In the genomic region with DNA sequence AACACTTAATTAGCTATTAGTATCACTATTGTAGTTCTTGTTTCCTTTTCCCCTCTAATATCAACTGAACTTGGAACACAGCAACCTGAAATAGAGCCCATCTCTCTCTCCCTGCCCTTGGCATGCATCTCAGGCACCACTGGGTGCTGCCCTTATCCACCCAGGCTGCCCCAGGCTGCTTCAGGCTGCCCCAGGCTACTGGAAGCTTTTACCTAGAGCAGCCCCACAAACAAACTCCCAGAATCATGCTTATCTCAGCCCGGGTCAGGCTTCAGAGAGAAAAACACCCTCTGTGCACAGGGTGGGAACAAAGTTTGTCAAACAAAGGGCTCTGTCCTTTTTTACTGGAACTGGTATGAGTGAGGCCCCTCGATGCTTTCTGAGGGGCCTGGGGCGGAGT, we compare ENCODE assay signal across 15 mouse cellular contexts.
DNase-seq lines count a peak whose midpoint lies in the region; ATAC-seq and TF ChIP-seq lines count a peak whose summit lies in the region.
"Had no signal": no experiment of that assay in that cellular context is flagged by ENCODE, and none has a peak within 500 bp of the region (broad histone marks: within the 10 kb centered on the region; RNA-seq: fewer than 3 reads in every experiment).

No protein-coding gene starts in this region.

- peaks cover 70% of the 10 kb centered on the region for H3K4me1 ChIP-seq in heart, embryonic 13.5 days
- H3K4me1 ChIP-seq in bone marrow, adult 2 months (ENCODE audit: control insufficient read depth, insufficient read depth, low read length), result peaks cover 7% of the 10 kb centered on the region
- peaks cover 28% of the 10 kb centered on the region for H3K4me1 ChIP-seq in heart, postnatal 0 days (ENCODE audit: control insufficient read depth, insufficient read depth)

- H3K27me3 ChIP-seq in heart, embryonic 13.5 days (replicated peaks), result peaks cover 50% of the 10 kb centered on the region
- H3K27me3 ChIP-seq in heart, postnatal 0 days (ENCODE audit: control insufficient read depth, insufficient read depth, low read length), result peaks cover 9% of the 10 kb centered on the region; the same call in 1 of the 2 replicates

- peak overlapping the region; percentile 37 for H3K4me2 ChIP-seq in heart, embryonic 13.5 days
- no peak overlapping the region for H3K4me2 ChIP-seq in heart, postnatal 0 days (ENCODE audit: low read depth, low read length)

- ATAC-seq in heart, embryonic 13.5 days (ENCODE audit: extremely low read depth, insufficient number of reproducible peaks, low FRiP score, low TSS enrichment), result no peak
- no peak for ATAC-seq in heart, postnatal 0 days (ENCODE audit: insufficient read depth, low read depth)
- peak; percentile 62 for ATAC-seq in megakaryocyte-erythroid progenitor cell, adult 5-6 weeks (replicated peaks; ENCODE audit: low FRiP score, low TSS enrichment, poor library complexity, severe bottlenecking)
- ATAC-seq: activated CD4-positive, CD25-positive, alpha-beta regulatory T cell, adult 4 months had no signal

- peak overlapping the region; percentile 34; the same call in 1 of the 2 replicates for H3K9ac ChIP-seq in heart, embryonic 13.5 days
- no peak overlapping the region for H3K9ac ChIP-seq in heart, postnatal 0 days (replicated peaks; ENCODE audit: low read depth, low read length)

- no peaks in the 10 kb centered on the region for H3K36me3 ChIP-seq in heart, embryonic 13.5 days
- no peaks in the 10 kb centered on the region for H3K36me3 ChIP-seq in heart, postnatal 0 days (replicated peaks; ENCODE audit: control insufficient read depth, insufficient read depth, low read length)

- no peaks in the 10 kb centered on the region; the same call in 1 of the 2 replicates for H3K9me3 ChIP-seq in heart, embryonic 13.5 days
- H3K9me3 ChIP-seq in heart, postnatal 0 days (replicated peaks; ENCODE audit: control insufficient read depth, low read length), result no peaks in the 10 kb centered on the region

- TF ChIP-seq POLR2A in bone marrow, adult 2 months (IDR thresholded peaks at IDR 0.05; ENCODE audit: borderline replicate concordance, control insufficient read depth, low read depth, low read length), result no peak

- H3K4me3 ChIP-seq in heart, embryonic 13.5 days, result no peak overlapping the region
- no peak overlapping the region for H3K4me3 ChIP-seq in bone marrow, adult 2 months (replicated peaks; ENCODE audit: control insufficient read depth, low read depth, low read length)
- no peak overlapping the region for H3K4me3 ChIP-seq in heart, postnatal 0 days (ENCODE audit: low read depth, low read length)

- WGBS in heart, embryonic 13.5 days, result 14% methylated on average over 3 of the region's 3 CpGs
- 35% methylated on average over 3 of the region's 3 CpGs for WGBS in bone marrow, adult 2 months
- WGBS in heart, postnatal 0 days, result 33% methylated on average over 3 of the region's 3 CpGs

- no peak for TF ChIP-seq EP300 in heart, postnatal 0 days (IDR thresholded peaks at IDR 0.05; ENCODE audit: low read depth)

- peak overlapping the region; percentile 88 for H3K27ac ChIP-seq in heart, embryonic 13.5 days (replicated peaks)
- H3K27ac ChIP-seq in bone marrow, adult 2 months (ENCODE audit: control insufficient read depth, insufficient read depth, low read depth, low read length, poor library complexity), result peak overlapping the region; percentile 93
- peak overlapping the region; percentile 43; the same call in 1 of the 2 replicates for H3K27ac ChIP-seq in heart, postnatal 0 days (ENCODE audit: low read depth)

- no peak for DNase-seq in heart, adult 8-10 months (ENCODE audit: low spot score)
- peak; percentile 20 for DNase-seq in heart, postnatal 0 days (ENCODE audit: low spot score)
- no peak for DNase-seq in retina, embryonic 14.5 days (ENCODE audit: low spot score)
- no peak for DNase-seq in kidney, postnatal 14 days
- DNase-seq in embryo, embryonic 10.5 days (ENCODE audit: low spot score), result no peak
- DNase-seq: cerebellum, adult 9-11 months; gastrocnemius, postnatal 36 days; kidney, adult 8-10 months; lung, postnatal 14 days; right cerebral cortex, adult 18-20 months; thymus, adult 2 months had no signal

- peak; percentile 30; the same call in 1 of the 2 replicates for TF ChIP-seq CTCF in bone marrow, adult 2 months (IDR thresholded peaks at IDR 0.05; ENCODE audit: control insufficient read depth, insufficient read depth, low read length)
- 0 out of 2 replicates have a peak, but pooled peaks have one; percentile 7 for TF ChIP-seq CTCF in heart, postnatal 0 days (IDR thresholded peaks at IDR 0.05; ENCODE audit: low read depth)

Comparison
In these comparisons a context has a peak if more than half of its experiments do, and no peak if none do; other contexts are left out.
1. H3K27ac ChIP-seq: peak in every context shown above with its lines; median percentile 93 in bone marrow, adult 2 months; 88 in heart, embryonic 13.5 days; 43 in heart, postnatal 0 days.